Mouse (Mus musculus): ENCODE results near the gene 1700016C15Rik.
A peak's percentile ranks its signal among the peaks of the same experiment; 100 is the strongest.

1700016C15Rik gene

GRCm38 (mm10) chr1:177729043-177730024, at the start of gene 1700016C15Rik:
TSS of gene 1700016C15Rik (plus strand) at chr1:177729814.
- DNase-seq: no peak

GRCm38 (mm10) chr1:177681239-177681638, 48.4 kb upstream of the 1700016C15Rik start:
- DNase-seq: peak in 1 of 2 experiments; percentile 18

- DNase-seq: no peak
Measured at GRCm38 (mm10) chr1:177683931-177684836, 45.4 kb upstream of the 1700016C15Rik start.

GRCm38 (mm10) chr1:177684901-177685300, 44.7 kb upstream of the 1700016C15Rik start:
- no peak for DNase-seq

GRCm38 (mm10) chr1:177686137-177686536, 43.5 kb upstream of the 1700016C15Rik start:
- no peak for DNase-seq

- peak; percentile 14 to 18 for DNase-seq
Measured at GRCm38 (mm10) chr1:177686982-177687381, 42.6 kb upstream of the 1700016C15Rik start.

- no peak for DNase-seq
Measured at GRCm38 (mm10) chr1:177692491-177692890, 37.1 kb upstream of the 1700016C15Rik start.

GRCm38 (mm10) chr1:177693486-177694252, 35.9 kb upstream of the 1700016C15Rik start:
- DNase-seq: no peak

- DNase-seq: no peak
Measured at GRCm38 (mm10) chr1:177700560-177700959, 29.1 kb upstream of the 1700016C15Rik start.

GRCm38 (mm10) chr1:177702481-177703146, 27.0 kb upstream of the 1700016C15Rik start:
- DNase-seq: peak; percentile 83 to 86

GRCm38 (mm10) chr1:177703147-177703807, 26.3 kb upstream of the 1700016C15Rik start:
- no peak for DNase-seq

GRCm38 (mm10) chr1:177705204-177705603, 24.4 kb upstream of the 1700016C15Rik start:
- no peak for DNase-seq

GRCm38 (mm10) chr1:177707571-177707970, 22.0 kb upstream of the 1700016C15Rik start:
- no peak for DNase-seq

- DNase-seq: no peak
Measured at GRCm38 (mm10) chr1:177708583-177709055, 21.0 kb upstream of the 1700016C15Rik start.

GRCm38 (mm10) chr1:177711000-177711399, 18.6 kb upstream of the 1700016C15Rik start:
- DNase-seq: no peak

GRCm38 (mm10) chr1:177711418-177711817, 18.2 kb upstream of the 1700016C15Rik start:
- DNase-seq: no peak

- DNase-seq: no peak
Measured at GRCm38 (mm10) chr1:177713635-177714396, 15.8 kb upstream of the 1700016C15Rik start.

GRCm38 (mm10) chr1:177714397-177715012, 15.1 kb upstream of the 1700016C15Rik start:
- no peak for DNase-seq

GRCm38 (mm10) chr1:177716448-177716847, 13.2 kb upstream of the 1700016C15Rik start:
- no peak for DNase-seq
